Mouse (Mus musculus) NIH3T3 (cell line): ENCODE data around the gene Fam187a.

Source experiments
- DNase-seq: peaks from one replicate; pipeline ENCODE4 v3.0.0-alpha.2; 2012; ENCODE audit warnings: low read depth

The Fam187a gene

DNA sequence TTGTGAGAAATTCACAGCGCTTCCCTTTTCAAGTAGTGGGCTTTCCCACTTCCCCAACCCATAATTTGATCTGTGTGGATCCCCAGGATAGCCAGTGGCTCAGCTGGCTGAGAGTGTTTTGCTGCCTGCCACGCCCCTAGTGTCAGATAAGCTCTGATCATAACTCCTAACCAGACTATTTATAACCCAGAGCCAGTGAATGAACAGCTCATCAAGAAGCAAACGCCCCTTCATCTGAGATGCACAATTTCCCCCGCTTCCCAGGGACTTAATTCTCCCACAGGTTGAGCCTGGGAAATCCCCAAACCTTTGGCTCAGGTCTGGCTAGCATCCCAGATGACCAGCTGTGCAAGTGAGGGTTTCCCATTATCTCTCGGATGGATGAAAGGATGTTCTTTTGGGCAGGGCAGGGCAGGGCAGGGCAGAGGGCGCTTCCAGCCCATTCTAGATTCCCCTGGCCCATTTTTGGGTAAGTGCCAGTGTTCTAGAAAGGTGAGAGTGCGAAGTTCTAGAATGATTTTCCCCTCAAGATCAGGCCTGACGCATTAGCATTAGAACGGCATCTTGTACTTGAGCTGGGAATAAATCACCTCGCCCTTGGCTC is at the start of gene Fam187a:
Fam187a (plus strand) TSS at position 554 of the 604 bp plus-strand sequence.
- DNase-seq: peak; percentile 41

GRCm38 (mm10) chr11:102835549-102835948 is 49.4 kb upstream of the Fam187a start, which contains the start of gene Higd1b:
Gene Higd1b (plus strand): TSS chr11:102835849.
- DNase-seq: no peak

DNA sequence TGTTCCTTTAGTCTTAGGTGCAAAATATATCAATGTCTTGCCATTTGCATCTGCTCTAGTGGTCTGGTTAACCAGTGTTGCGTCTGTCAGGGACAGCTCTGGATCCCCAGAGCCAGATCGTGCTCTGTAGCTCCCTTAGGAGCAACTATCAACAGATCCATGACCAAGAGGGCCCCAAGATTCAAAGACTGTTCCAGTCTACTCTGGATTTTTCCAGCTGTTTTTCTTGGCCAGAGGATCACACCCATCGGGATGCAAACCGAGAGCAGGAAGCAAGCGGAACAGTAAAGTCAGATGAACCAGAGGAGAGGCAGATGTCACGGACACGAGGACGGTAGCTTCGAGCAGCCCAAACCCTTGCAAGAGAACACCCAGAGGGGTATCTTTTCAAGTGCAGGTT is 48.8 kb upstream of the Fam187a start:
- DNase-seq: no peak

GRCm38 (mm10) chr11:102837385-102837784 is 47.6 kb upstream of the Fam187a start:
- DNase-seq: no peak

DNA sequence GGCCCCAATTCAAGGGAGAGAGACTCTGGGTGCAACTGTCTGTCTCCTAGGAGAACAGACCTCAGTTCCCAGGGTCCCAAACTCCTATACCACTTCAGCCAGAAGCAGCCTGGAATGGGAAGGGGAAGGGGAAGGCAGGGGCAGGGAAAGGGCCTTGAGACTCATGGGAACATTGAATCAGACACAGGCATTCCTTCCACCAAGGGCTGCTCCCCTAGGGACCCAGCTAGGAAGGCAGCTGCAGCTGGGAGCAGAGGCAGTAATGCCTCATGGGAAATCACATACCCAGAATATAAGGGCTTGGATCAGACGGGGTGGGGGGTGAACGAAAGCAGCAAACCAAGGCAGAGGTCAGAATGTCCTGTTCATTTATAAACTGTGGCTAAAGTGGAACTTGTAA is 46.8 kb upstream of the Fam187a start:
- DNase-seq: no peak

DNA sequence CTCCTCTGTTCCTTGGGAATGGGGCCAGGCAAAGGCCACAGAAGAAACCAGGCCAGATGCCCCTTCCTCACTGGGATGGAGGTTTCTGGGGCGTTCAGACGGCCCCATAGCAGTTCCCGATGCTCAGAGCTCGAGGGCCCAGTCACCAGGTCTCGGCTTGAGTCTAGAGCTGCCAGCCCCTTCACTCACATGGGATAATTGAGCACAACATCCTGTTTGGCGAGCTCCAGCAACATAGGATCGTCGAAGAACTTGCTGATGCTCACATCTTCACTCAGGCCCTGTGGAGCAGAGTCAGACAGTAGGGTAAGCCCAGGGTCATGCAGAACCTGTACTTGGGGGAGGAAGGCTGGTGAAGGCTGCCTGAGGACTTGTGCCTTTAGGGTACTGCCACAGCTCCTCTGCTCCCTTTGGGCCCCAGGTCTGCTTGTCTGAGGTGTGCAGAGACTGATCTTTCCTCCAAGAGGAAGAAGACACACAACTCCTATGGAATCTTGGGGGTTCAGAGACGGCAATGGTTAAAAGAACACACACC is 46.3 kb upstream of the Fam187a start:
- DNase-seq: no peak

- no peak for DNase-seq
These were observed 39.0 kb upstream of the Fam187a start for GRCm38 (mm10) chr11:102845926-102846325.

DNA sequence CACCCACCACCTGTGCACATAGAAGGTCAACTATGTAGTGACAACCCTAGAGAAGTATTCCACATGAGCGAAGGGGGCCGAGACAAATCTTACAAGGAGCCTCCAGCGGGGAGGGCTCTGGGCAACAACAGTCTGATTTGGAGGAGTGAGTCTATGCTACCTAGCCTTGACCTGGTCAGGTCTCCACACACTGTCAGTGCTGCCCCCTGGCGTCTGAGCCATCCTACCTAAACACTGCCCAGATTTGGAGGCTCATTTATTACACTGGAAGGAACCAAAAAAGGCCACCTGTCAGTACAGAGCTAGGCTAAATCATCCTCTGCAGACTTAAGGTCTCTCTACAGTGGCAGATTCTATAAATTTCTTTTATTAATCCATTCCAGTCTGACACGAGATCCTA is 33.1 kb upstream of the Fam187a start:
- peak; percentile 80 for DNase-seq

GRCm38 (mm10) chr11:102853760-102854159 is 31.2 kb upstream of the Fam187a start:
- DNase-seq: peak; percentile 36

GRCm38 (mm10) chr11:102855941-102856340 is 29.0 kb upstream of the Fam187a start:
- no peak for DNase-seq

DNA sequence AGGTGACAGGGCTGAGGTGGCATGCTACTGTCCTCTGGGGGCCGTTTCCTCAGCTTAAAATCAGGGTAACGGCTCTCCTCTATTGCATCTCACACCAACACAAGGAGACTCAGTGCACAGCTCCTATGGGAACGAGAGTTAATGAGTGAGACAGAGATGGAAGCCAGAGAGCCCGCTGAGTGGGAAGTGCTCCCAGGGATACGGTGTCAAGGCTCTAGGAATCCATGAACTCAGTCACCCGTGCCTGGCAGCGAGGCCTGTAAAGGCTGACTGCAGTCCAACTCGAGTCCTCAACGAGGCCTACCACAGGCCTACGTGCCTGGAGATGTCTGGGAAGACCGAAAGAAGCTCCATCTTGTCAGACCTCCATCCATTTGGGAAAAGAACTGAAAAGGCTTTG is 26.0 kb upstream of the Fam187a start:
- no peak for DNase-seq

GRCm38 (mm10) chr11:102859933-102860332 is 25.0 kb upstream of the Fam187a start:
- DNase-seq: no peak

GRCm38 (mm10) chr11:102864272-102864671 is 20.7 kb upstream of the Fam187a start:
- DNase-seq: peak; percentile 93

- no peak for DNase-seq
These were observed 10.1 kb upstream of the Fam187a start for GRCm38 (mm10) chr11:102874801-102875334.

DNA sequence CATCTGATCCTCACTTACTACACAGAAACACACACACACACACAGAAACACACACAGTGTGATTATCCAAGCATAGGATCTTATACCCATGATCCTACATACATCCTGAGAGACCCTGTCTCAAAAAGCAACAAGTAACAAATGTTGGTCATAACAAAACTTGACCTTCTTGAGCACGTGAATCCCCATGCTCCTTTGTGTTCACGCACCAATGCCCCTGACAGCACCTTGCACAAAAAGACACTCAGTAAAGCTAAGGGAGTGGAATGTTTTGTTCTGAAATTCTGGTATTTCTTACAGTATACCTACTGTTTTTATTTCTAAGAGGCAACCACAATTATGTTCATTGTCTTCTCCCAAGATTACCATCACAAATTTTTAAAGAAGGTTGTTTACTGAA is 5.4 kb upstream of the Fam187a start:
- DNase-seq: no peak

DNA sequence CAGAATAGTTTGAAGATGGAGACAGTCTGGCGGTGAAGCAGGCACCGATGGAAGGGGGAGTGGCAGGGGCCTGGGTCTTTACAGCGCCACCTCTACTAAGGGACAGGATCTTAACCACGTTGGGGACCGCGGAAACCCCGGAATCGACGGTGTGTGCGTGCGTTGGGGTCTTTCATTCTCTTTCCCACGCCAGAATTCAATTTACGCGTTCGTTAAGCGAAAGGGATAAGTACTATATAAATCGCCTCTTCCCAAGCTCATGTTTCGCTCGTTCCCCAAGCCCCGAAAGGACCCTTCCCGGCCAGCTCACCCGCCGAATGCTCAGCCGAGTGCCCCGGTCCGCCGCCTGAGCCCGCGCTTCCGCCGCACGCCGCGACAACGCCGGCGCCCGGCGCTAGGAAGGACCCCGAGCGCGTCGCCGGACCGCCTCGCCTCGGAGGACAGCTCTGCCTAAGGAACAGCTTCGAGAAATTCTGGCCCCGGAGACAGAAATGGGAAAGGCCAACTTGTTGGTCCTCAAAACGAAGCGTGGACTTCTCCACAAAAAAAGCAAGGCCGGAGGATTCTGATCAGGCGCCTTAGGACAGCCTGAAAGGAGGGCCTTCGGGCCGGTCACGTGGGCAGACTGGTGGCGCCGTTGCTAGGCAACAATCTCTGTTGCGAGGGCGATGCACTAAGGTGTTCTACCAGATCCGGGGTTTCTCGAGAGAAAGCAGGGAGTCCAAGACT is 4.2 kb upstream of the Fam187a start, which contains the start of the genes Eftud2 and Ccdc103:
Eftud2 (minus strand) TSS at position 401 of the 729 bp plus-strand sequence.
Ccdc103 (plus strand) TSS at position 620 of the 729 bp plus-strand sequence.
- peak; percentile 94 for DNase-seq

- DNase-seq: no peak
These were observed 3.4 kb upstream of the Fam187a start for GRCm38 (mm10) chr11:102881314-102882198.

- no peak for DNase-seq
These were observed 2.5 kb downstream of the Fam187a start for GRCm38 (mm10) chr11:102887433-102887832.

DNA sequence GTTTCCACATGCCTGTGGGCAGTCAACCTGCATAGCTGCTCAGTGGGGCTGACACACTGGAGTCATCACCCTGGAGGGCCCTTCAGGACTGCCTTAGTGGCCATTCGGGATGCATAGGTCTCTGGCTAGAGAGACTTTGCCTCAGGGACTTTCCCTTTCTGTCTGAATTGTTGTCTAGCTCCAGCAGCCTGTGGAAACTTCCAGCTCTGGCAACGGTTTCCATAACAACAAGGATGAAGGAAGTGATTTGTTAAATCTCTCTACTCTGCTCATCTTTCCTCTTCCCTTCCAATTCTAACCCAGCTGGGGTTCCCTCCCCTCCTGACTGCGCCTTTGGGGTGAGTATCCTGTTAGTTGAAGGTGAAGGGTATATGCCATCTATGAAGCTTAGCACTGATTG is 3.2 kb downstream of the Fam187a start:
- DNase-seq: peak; percentile 55

DNA sequence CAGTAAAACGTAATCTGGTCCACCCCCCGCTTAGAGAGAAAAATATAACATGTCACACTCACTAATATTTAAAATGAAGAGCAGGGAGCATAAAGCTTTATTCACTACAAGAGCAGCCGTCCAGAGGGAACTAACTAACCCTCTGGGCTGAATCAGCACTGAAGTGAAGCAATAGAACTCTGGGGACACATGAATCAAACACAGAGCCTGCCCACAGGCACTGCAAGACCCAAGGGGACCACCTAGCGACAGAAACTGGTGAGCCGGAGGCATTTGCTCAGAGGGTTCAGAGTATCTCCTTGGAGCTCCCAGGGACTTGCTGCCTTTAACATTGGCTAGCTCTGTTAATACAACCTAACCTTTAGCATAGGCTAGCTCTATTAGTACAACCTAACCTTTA is 5.1 kb downstream of the Fam187a start:
- peak; percentile 93 for DNase-seq

- peak; percentile 31 for DNase-seq
These were observed 8.2 kb downstream of the Fam187a start for GRCm38 (mm10) chr11:102893015-102893651.
